Mouse (Mus musculus): ENCODE data around the gene Galnt9.

- no peak for TF ChIP-seq POLR2AphosphoS2 (IDR thresholded peaks at IDR 0.05; ENCODE audit: insufficient read length, low read depth)
- TF ChIP-seq POLR2A (IDR thresholded peaks at IDR 0.05; ENCODE audit: insufficient read length, low read depth), result no peak
- no peak for TF ChIP-seq E2F4 (IDR thresholded peaks at IDR 0.05; ENCODE audit: insufficient read depth)
These were observed 23.2 kb upstream of the Galnt9 start for GRCm38 (mm10) chr5:110520974-110521373.

All from myocyte (in vitro differentiated cells).